Mouse (Mus musculus): ENCODE measurements around the gene Tinagl1.

Tinagl1 gene

DNA sequence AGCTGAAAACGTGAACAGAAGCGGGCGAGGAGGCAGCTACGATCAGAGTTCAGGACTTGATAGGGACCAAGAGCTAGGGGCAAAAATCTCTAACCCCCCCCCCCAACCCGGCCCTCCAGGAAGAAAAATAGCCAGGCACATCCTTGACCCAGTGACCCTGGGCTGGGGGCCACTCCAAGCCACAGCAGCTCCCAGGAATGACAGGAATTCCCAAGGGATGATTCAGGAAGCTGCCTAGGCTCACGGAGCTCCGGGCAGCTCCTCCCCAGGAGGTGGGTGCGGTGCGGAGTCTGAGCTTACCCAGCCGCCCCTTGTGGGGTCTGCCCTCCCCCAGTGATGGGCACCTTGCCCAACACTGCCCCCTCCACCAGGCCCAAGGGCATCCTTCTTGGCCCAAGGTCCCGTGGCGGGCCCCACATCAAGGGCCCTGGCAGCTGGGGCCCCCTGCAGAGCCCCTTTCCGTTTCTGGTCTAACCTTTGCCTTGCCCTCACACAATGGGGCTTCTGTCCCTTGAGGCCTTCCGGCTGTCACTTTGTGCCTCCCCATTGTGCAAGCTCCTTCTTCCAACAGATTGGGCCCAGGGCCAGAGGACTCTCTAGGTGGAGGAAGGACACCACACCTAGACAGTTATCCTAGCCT is at the start of gene Tinagl1:
Tinagl1 (minus strand) TSS at position 51 of the 640 bp plus-strand sequence.
- DNase-seq (ENCODE audit: low read depth, low spot score), result peak; percentile 69

DNA sequence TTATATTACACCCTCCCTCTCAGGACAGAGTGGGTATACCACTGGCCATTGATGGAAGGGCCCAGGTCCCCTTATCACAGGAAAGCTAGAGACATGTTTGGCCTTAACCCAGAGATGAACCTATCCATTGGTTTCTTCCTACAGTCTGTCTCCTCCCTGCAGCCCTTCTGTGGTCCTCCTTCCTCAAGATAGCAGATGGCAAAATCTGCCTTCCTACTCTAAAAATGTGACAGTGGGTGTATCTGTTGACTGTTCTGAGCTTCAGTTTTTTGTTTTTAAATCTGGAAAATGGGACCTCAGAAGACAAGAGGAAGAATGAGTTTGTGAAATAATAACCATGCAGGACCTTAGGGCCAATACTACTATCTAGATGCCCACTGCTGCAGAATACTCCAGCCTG is 49.1 kb upstream of the Tinagl1 start:
- DNase-seq (ENCODE audit: low read depth, low spot score), result no peak

GRCm38 (mm10) chr4:130222179-130222578 is 47.3 kb upstream of the Tinagl1 start, which contains the start of gene Gm853:
Gene Gm853, minus strand, starts transcription at chr4:130222401.
- no peak for DNase-seq (ENCODE audit: low read depth, low spot score)

- DNase-seq (ENCODE audit: low read depth, low spot score), result no peak
Measured at GRCm38 (mm10) chr4:130220176-130220575, 45.3 kb upstream of the Tinagl1 start.

DNA sequence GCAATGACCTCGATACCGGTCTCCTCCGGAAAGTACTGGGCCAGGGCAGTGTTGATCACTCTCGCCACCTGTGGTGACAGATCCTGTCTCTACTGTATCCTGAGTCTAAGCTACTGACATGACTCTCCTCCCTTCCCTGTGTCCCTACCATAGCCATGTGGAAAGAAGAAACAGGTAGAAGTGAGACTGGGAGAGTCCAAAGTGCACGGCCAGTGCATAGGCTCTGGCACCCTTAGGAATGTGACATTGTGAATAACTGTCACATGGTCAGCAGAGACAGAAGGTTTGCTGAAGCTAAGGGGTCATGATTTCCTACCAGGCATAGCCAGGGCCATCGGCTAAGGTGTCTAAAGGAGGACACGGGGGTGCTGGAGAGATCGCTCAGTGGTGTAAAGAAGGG is 40.5 kb upstream of the Tinagl1 start:
- DNase-seq (ENCODE audit: low read depth, low spot score), result no peak

GRCm38 (mm10) chr4:130213857-130214256 is 38.9 kb upstream of the Tinagl1 start:
- DNase-seq (ENCODE audit: low read depth, low spot score), result no peak

GRCm38 (mm10) chr4:130213197-130213596 is 38.3 kb upstream of the Tinagl1 start:
- DNase-seq (ENCODE audit: low read depth, low spot score), result no peak

DNA sequence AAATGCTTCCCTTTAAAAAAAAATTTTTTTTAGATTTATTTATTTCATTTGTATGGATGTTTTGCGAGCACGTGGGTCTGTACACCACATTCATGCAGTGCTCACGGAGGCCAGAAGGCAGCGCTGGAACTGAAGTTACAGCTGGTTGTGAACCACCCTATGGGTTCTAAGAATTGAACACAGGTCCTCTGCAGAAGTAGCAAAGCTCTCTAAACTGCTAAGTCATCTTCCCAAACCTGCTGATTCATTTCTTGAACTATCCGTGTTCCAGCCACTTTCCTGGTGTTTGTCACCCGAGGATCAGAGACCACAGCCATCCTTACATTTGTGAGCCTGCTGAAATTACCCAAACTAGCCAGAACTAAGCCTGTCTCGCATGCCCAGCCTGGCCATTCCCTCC is 37.5 kb upstream of the Tinagl1 start:
- DNase-seq (ENCODE audit: low read depth, low spot score), result no peak

DNA sequence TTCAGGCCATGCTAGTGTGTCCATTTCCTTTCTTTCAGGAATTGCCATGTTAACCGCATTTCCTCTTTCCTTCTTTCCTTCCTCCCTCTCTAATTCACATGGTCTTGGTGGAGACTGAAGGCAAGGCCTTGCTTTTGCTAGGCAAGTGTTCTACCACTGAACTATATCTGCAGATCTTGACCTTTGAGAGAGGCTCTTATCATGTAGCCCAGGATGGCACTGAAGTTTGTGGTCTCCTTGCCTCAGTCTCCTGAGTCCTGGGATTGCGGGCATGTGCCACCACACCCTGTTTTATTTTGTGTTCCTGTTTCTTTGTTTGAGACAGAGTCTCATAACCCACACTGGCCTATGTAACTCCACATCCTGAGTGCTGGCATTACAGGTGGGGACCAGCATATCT is 36.9 kb upstream of the Tinagl1 start:
- no peak for DNase-seq (ENCODE audit: low read depth, low spot score)

- peak; percentile 83 for DNase-seq (ENCODE audit: low read depth, low spot score)
Measured at GRCm38 (mm10) chr4:130198694-130199670, 24.1 kb upstream of the Tinagl1 start.

- no peak for DNase-seq (ENCODE audit: low read depth, low spot score)
Measured at GRCm38 (mm10) chr4:130196542-130196941, 21.6 kb upstream of the Tinagl1 start.

- no peak for DNase-seq (ENCODE audit: low read depth, low spot score)
Measured at GRCm38 (mm10) chr4:130195924-130196323, 21.0 kb upstream of the Tinagl1 start.

DNA sequence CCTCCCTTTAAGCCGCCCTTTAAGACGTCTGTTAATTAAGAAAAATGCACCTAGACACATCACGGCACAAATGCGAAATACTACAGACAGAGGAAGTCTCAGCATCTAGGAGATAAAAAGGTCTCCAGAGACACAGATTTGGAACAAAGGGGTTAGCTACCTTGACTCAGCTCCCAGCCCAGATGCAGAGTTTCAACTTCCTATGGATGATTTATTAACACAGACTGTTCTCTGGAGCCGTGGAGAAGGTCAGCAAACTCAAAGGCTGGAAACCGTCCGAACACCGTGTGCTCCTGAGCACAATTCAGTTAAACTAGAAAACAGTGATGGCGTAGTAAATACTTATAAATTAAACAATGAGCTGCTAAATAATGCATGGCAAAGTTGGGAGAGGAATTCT is 17.3 kb upstream of the Tinagl1 start:
- DNase-seq (ENCODE audit: low read depth, low spot score), result no peak

GRCm38 (mm10) chr4:130189606-130190005 is 14.7 kb upstream of the Tinagl1 start:
- DNase-seq (ENCODE audit: low read depth, low spot score), result no peak

DNA sequence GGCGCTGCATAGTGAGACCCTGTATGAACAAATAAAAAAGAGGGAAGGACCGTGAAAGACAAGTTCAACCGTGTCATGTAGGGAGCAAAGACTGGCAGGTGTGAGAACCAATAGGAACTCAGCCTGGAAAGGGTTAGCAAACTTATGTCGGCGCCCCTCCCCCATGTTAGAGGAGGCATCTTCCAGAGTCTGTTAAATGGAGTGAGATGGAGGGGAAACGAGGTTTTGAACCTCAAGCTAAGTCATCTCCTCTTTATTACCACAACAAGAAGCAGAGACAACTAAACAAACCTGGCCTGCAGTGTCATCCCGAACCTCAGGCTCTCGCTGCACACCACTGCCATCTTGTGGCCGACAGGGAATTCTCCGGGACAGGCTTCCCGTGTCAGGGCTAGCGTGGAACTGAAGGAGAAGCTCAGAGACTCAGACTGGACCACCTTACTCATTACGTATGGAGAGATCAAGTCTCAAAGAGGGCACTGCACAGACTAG is 13.9 kb upstream of the Tinagl1 start:
- DNase-seq (ENCODE audit: low read depth, low spot score), result peak; percentile 89

DNA sequence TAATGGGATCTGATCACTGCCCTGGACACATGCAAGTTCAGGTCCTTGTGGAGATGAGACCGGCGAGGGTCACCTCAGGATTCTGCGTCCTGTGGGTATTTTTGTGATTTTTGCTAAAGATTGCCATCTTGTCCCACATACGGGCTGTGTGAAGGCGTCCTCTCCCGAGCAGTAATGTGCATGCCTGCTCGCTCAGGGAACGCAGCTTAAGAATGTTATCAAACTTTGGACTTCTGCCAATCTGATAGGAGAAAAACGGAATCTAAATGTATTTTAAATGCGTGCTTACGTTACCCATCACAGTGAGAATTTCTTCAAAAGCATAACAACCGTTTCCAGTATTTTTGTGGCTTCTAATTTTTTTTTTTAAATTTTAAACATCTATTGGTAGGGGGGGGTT is 12.0 kb upstream of the Tinagl1 start:
- no peak for DNase-seq (ENCODE audit: low read depth, low spot score)

GRCm38 (mm10) chr4:130186450-130186849 is 11.5 kb upstream of the Tinagl1 start:
- DNase-seq (ENCODE audit: low read depth, low spot score), result no peak

DNA sequence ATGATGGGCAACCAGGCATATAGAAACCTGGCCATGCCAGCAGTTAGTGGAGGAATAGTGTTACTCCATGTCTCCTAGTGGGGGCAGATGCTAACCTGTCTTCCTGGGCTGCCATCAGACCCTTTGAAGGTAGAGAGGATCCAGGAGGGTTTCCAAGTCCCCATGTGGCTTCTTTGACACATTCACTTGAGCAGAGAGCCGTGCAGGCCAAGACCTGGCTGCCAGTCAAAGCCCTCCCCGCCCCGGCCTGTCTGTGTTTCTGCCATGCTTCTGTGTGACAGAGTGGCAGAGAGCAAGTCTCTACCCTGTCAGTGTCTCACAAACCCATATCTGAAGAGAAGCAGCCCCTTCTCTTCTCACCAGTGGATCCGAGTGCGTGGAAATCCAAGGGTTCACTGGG is 9.0 kb upstream of the Tinagl1 start:
- DNase-seq (ENCODE audit: low read depth, low spot score), result no peak

DNA sequence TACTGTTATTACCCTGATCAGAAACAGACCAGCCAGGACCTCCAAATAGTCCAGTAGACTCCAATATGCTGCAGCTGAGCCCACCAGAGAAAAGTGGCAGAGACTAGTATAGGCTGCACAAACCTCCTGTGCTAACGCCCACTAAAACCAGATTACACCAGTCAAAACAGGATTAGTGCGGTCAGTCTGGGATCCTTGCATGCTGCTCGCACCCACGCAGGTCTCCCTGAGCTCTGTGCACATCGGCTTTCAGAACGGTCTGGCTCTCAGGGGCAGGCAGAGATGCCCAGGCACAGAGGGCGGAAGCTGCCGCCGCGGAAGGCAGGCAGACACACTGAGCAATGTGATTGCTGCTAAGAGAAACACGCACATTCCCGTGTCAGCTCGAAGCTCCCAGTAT is 8.1 kb upstream of the Tinagl1 start:
- DNase-seq (ENCODE audit: low read depth, low spot score), result no peak

GRCm38 (mm10) chr4:130181886-130182285 is 7.0 kb upstream of the Tinagl1 start:
- no peak for DNase-seq (ENCODE audit: low read depth, low spot score)

- no peak for DNase-seq (ENCODE audit: low read depth, low spot score)
Measured at GRCm38 (mm10) chr4:130180909-130181602, 6.1 kb upstream of the Tinagl1 start.

DNA sequence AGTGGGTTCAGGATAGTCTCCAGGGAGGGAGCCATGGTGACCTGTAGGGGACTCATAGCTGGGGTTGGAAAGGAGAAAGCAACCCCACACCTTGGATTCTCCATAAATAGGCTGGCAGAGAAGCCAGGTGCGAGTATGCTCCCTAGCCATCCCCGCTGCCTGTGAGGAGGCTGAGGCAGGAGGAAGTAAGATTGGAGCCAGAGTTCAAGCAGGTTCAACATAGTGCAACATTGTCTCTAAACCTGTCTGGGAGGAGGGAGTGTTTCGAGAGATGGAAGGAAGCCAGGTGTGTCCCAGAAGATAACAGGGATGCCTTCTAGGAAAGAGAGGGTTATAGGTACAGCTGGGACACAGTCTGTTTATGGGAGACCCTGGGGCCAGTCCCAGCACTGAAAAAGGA is 5.0 kb upstream of the Tinagl1 start:
- DNase-seq (ENCODE audit: low read depth, low spot score), result no peak
